Mouse (Mus musculus) 3134 (cell line): ENCODE data around the gene Olfr346.

ENCODE experiments used
- DNase-seq: peaks from one replicate; pipeline ENCODE4 v3.0.0-alpha.2; 2011; ENCODE audit warnings: low spot score; ENCODE audit not compliant: insufficient read length; ENCODE audit errors: extremely low read depth

Olfr346 gene

DNA sequence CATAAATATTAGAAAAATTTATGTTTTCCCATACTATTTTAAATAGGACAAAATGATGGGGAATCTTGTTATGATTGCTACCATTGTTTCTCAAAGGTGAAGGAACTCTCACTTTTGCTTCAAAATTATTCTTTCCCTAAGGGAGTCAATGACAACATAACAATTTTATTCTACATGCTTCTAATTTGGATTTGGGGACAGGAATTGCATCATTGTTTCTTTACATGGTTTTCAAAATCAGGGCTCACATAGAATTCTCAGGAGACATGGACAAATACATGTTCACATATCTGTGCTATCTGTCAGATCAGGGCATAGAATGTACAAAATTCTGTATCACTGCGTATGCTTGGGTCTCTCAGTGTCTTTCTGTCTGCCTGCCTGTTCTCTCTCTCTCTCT is at the start of gene Olfr346:
Olfr346 (plus strand) TSS at position 301 of the 400 bp plus-strand sequence.
- DNase-seq: no peak

DNA sequence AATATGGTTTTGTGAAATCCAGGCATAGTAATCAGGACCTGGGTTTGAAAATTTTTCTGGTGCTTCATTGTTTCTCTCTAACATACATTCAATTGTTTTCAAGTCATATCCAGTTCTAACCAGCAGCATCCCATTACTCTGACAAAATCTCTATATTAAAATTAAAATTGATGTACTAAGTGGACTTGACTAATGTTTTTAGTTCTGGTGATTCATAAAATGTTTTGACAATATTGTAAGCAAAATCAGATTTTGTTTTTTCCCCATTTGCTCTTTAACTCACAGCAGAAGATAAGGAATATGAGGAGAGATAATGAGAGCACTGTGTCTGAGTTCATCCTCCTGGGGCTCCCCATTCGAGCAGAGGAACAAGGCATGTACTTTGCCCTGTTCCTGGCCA is 45.8 kb upstream of the Olfr346 start, which contains the start of gene Olfr345:
Olfr345 (plus strand) TSS at position 301 of the 400 bp plus-strand sequence.
- DNase-seq: no peak

DNA sequence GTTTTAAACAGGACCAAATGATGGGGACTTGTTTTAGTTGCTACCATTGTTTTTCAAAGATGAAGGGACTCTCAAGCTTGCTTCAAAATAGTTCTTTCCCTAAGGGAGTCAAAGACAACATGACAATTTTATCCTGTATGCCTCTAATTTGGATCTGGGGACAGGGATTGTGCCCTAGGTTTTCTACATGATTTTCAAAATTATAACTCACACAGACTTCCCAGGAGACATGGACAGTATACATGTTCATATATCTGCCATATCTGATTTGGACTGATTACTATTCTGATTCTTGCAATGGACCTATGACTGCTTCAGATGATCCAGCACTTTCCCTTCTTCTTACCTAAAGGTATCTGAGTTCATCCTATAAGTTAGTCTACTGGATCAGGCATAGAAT is 46.0 kb downstream of the Olfr346 start, which contains the start of gene Olfr347:
Olfr347 (plus strand) TSS at position 301 of the 400 bp plus-strand sequence.
- DNase-seq: no peak

DNA sequence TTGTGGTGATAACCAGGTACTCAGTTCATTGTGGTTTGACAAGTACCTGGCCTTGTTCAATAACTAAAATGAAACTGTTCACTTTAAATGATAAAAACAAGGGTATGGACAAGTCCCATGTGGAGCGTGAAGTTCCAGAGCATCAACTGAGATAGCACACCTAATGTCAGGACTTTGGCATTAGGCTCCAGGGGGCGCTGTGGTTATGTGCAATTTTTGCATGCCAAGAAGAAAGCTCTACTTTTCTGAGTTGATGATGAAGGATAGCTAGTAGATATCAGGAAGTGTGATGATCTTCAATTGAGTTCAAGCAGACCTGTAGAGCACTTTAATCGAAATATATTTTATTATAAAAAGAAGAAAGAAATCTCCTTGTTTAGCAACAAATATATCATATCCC is 50.6 kb downstream of the Olfr346 start:
- DNase-seq: no peak
